Mouse (Mus musculus) spleen, embryonic (tissue): ENCODE data around the gene Pyy.

Source experiments
- CTCF ChIA-PET: fragments of 350-600 bp; sonication (Branson Sonifier 250); formaldehyde crosslinking; loops from one replicate; lab custom pipeline; 2022; lab: Charles Lee

The Pyy gene

GRCm38 (mm10) chr11:102096446-102096845 lies 11.2 kb downstream of the Pyy start:
- CTCF ChIA-PET, result no interaction called here

GRCm38 (mm10) chr11:102095676-102096075 lies 12.0 kb downstream of the Pyy start:
- CTCF ChIA-PET, result no interaction called here

GRCm38 (mm10) chr11:102089088-102089808 lies 18.4 kb downstream of the Pyy start:
- CTCF ChIA-PET, result no interaction called here

- CTCF ChIA-PET, result interaction anchor here (0.7 kb wide), 1 partner anchor 9 kb away, joined by 5 read pairs; no protein-coding TSS in a partner anchor
Measured at GRCm38 (mm10) chr11:102087931-102088898, 19.4 kb downstream of the Pyy start, which contains the start of gene Mpp2. Gene Mpp2, minus strand, starts transcription at chr11:102088515.

GRCm38 (mm10) chr11:102087081-102087751 lies 20.4 kb downstream of the Pyy start:
- CTCF ChIA-PET, result interaction anchor here (0.6 to 0.7 kb wide), 2 partner anchors 10 to 55 kb away, joined by 5 to 9 read pairs; no protein-coding TSS in a partner anchor

- CTCF ChIA-PET, result no interaction called here
Measured at GRCm38 (mm10) chr11:102086331-102086730, 21.3 kb downstream of the Pyy start.

- CTCF ChIA-PET, result no interaction called here
Measured at GRCm38 (mm10) chr11:102084159-102084558, 23.5 kb downstream of the Pyy start.

GRCm38 (mm10) chr11:102083193-102083592 lies 24.4 kb downstream of the Pyy start:
- CTCF ChIA-PET, result no interaction called here

GRCm38 (mm10) chr11:102082322-102082721 lies 25.3 kb downstream of the Pyy start:
- CTCF ChIA-PET, result interaction anchor here (0.6 kb wide), 1 partner anchor 311 kb away, joined by 7 read pairs; no protein-coding TSS in a partner anchor

GRCm38 (mm10) chr11:102073722-102074121 lies 33.9 kb downstream of the Pyy start:
- CTCF ChIA-PET, result no interaction called here

GRCm38 (mm10) chr11:102072729-102073128 lies 34.9 kb downstream of the Pyy start:
- CTCF ChIA-PET, result interaction anchor here (0.5 kb wide), 1 partner anchor 12 kb away, joined by 18 read pairs; no protein-coding TSS in a partner anchor

GRCm38 (mm10) chr11:102070426-102070825 lies 37.2 kb downstream of the Pyy start:
- CTCF ChIA-PET, result no interaction called here

GRCm38 (mm10) chr11:102069633-102070032 lies 38.0 kb downstream of the Pyy start:
- CTCF ChIA-PET, result no interaction called here

GRCm38 (mm10) chr11:102068969-102069368 lies 38.7 kb downstream of the Pyy start:
- CTCF ChIA-PET, result no interaction called here

- CTCF ChIA-PET, result no interaction called here
Measured at GRCm38 (mm10) chr11:102063076-102063475, 44.6 kb downstream of the Pyy start.

GRCm38 (mm10) chr11:102061941-102062473 lies 45.6 kb downstream of the Pyy start:
- CTCF ChIA-PET, result no interaction called here

- CTCF ChIA-PET, result interaction anchor here (0.7 to 0.8 kb wide), 2 partner anchors 11 to 38 kb away, joined by 18 to 19 read pairs; no protein-coding TSS in a partner anchor
Measured at GRCm38 (mm10) chr11:102061236-102061940, 46.2 kb downstream of the Pyy start.
